Mouse (Mus musculus) kidney, postnatal 36 days (tissue): ENCODE results near the gene Foxp1.

Experiments used
- DNase-seq, 2 experiments: peaks; one replicate each; pipeline ENCODE4 v3.0.0; 2021 to 2022; ENCODE audit warnings: mixed read lengths in 2 of 2

The Foxp1 gene

GRCm38 (mm10) chr6:99484197-99484725 lies 38.3 kb downstream of the Foxp1 start:
- DNase-seq, result peak in 1 of 2 experiments; percentile 47

- DNase-seq, result no peak
Measured at GRCm38 (mm10) chr6:99483556-99483955, 39.0 kb downstream of the Foxp1 start.

DNA sequence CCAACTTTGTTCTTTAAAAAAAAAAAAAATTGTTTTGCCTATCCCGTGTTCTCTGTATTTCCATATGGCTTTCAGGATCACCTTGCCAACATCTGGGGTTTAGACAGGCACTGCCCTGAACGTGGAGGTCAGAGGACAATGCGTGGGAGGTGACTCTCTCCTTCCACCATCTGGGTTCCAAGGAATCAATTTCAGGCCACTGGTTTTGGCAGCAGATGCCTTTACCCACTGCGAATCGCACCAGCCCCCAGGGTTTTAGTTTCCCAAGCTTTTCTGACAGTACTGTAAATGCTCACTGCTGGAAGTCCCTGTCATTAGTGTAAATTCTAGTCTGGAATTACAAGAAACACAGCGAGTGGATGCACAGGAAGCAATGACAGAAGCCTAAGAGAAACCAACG lies 41.0 kb downstream of the Foxp1 start:
- DNase-seq, result no peak

DNA sequence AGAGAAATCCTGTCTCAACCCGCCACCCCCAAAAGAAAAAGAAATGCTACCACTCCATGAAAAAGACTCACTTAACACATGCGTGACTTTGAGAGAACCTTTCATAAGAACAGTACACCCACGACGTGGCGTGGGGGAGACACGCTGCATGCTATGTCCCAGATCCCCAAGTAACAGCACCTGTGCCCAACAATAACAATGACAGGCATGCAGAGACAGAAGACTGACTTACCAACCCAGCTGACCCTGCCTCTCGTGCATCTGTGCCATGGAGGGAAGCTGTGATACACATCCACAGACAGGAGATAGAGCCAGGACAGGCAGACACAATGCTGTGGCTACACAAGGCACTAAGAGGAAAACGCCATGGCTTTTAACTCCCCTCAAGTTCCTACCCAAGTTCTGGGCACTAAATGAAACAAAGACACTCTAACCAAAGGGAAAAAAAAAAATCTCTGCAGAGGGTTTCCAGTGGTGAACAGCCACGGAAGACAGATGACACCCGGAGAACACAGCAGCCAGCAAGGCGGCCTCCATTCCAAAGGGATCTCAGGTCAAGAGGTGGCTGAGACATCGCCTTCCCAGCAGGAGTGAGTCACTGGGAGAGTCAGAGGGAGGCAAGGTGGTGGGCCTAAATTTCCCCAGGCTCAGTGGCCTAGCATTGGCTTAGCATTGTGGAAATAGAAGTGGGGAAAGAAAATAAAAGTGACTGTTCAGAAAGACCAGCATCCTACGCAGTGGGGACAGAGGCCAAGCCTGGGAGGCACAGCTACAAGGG lies 43.5 kb downstream of the Foxp1 start:
- DNase-seq, result no peak

DNA sequence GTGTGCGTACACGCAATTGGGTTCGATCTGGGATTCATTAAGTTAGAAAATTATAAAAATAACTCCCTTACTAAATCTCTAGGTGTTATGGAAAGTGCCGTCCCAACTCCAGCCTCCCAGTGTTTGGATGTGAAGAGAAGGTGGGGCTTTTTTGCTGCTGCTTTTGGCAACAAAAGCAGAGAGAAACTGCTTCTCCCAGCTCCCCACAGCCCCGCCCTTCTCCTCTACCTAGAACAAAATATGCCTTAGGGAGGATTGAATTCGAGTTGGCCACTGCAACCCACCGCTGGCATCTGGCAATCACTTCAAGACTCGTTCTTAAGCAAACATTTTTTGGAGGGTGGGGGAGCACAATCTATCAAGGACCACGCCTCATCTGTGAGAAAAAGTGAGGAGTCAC lies 47.5 kb downstream of the Foxp1 start:
- peak; percentile 24 to 34 for DNase-seq

DNA sequence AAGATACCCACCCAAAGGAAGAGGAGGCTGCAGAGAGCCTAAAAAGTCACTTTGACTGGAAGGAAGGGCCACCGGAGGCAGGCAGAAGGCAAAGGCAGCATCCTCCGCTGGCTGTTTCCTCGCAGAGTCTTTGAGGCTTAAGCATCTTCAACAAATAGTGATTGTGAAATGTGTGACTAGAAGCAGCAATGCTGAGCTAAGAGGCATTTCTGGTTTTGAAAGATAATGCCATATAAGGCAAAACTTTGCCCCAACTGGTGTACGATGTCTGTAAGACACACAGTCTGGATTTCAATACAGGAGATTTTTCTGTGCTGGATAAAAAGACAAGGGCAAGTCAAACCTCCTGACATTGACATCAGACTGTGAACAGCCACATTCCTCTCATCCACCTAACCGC lies 51.6 kb downstream of the Foxp1 start:
- no peak for DNase-seq

GRCm38 (mm10) chr6:99469134-99469834 lies 53.2 kb downstream of the Foxp1 start:
- no peak for DNase-seq

DNA sequence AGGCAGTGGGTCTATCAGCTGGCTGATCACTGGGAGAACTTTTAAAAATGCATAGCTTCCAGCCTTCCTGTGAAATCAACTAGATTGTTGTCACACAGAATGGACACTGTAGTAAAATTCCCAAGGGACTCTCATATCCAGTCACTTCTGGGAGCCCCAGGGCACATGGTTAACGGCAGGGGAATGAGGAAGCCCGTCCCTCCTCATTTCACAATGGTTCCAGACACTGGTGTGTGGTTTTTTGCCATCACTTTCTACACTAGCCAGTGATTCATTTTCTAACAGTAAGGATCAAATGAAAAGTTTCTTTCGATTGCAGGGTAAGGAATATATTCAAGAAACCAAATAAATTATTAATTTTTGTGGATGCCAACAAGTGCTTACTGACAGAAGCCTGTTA lies 54.7 kb downstream of the Foxp1 start:
- no peak for DNase-seq

GRCm38 (mm10) chr6:99467109-99467508 lies 55.4 kb downstream of the Foxp1 start:
- no peak for DNase-seq

- DNase-seq, result no peak
Measured at GRCm38 (mm10) chr6:99466354-99466753, 56.2 kb downstream of the Foxp1 start.

DNA sequence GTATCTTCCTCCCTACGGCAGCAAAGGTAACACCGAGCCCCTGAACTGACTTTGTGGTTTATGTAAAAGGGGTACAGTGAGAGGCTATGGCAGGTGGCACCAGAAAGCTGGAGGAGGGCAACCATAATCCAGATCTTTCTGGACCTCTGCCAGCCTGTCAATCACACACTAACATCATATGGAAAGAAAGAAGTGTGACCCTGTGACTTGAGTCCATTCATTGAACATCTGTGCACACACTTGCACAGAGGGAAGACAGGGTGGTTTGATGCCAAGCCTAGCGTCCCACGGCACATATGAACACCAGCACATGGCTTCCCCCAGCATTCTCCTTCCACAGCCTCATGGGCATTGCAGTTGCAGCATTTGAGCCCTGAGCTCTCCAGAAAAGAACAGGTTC lies 58.1 kb downstream of the Foxp1 start:
- DNase-seq, result no peak

GRCm38 (mm10) chr6:99463906-99464305 lies 58.6 kb downstream of the Foxp1 start:
- no peak for DNase-seq

GRCm38 (mm10) chr6:99458775-99459174 lies 63.7 kb downstream of the Foxp1 start:
- no peak for DNase-seq

DNA sequence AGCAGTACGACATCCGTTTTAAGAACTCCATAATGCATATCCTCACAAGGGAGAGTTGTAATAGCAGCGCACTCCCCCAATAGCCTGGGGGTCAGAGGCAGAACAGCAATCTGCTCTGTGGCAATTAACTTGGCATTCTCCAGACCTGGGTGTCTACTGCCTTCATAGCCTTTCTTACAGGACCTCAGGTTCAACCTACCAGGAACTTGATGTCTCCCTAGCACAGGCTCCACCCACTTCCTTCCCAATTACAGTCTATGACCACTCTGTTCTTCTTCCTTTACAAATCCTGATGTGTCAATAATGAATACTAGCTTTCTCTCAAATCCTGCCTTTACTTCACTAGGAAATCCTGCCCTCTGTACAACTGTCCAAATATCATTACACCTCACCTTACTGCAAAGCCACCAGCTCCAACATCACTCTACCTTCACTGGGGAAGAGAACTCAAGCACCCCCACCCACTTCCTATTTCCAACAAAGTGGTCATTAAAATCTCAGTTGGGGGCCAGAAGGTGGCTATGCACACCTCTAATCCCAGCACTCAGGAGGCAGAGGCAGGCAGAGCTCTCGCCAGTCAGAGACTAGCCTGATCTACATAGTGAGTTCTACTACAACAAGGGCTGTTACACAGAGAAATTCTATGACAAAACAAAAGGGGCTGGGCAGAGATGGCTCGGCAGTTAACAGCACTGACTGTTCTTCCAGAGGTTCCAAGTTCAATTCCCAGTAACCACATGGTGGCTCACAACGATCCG lies 68.6 kb downstream of the Foxp1 start:
- DNase-seq, result no peak

GRCm38 (mm10) chr6:99452638-99453185 lies 69.8 kb downstream of the Foxp1 start:
- peak in 1 of 2 experiments; percentile 25 for DNase-seq

GRCm38 (mm10) chr6:99451479-99451878 lies 71.0 kb downstream of the Foxp1 start:
- DNase-seq, result no peak

DNA sequence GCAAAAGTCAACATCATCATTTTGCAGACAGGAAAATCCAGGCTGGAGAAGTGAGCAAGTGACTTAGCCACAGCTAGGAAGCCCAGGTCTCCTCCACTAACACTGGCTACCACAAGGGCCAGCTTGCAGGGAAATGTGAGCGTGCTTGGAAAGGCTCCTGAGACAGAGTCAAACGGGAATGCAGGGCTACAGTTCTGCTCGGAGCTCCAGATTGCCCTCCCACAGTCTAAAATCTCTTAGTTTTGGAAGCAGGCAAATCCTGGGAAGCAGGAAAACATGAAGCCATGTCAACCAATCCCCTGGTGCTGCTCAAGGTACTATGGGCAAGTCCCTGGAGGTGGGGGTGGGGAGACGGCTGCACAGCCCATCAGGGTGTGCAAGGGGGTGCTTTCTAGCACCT lies 75.1 kb downstream of the Foxp1 start:
- DNase-seq, result no peak

DNA sequence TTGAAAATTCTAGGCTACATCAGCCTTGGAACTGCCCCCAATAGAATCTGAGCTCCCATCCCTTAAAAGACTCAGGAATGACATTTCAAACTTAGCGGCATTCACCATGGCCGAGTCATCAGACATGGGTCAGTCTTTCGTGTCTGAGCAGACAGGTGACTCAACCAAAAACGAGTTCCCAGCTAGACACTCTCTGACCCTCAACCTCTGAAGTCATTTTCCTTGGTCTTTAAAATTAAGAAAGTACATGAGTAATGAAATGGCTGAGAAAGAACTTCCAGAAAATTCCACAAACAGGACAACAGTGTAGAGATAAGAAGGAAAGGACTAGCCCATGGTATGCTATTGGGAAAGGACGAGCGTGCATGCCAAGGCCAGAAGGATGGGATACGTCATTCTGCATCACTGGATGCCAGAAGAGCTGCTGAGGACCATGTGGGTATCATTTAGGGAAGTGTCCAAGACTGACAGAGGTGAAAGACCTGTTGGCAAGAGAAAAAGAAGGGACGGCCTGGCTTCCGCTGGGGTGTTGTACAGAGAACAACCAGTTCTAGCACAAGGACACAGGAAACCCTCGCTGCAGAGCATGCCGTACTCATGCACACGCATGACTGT lies 75.6 kb downstream of the Foxp1 start:
- DNase-seq, result no peak

GRCm38 (mm10) chr6:99443460-99443859 lies 79.1 kb downstream of the Foxp1 start:
- DNase-seq, result no peak

DNA sequence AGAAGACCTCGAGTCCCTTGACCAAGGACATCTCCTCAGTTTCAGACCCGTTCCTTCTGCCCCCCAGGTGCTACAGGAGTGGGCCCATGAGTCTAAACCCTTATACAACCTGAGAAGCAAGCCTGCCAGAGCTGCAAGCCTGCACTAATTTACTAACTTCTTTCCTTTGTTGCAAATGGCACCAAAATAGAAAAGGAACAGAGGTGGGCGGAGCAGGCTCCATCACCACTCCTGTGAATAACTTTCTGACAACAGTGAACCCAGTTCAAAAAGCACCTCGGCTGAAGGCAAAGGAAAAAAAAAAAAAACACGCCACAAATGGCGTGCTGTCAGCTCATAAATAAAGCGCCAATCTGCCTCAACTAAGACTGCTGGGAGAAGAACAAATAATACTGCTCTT lies 81.4 kb downstream of the Foxp1 start:
- no peak for DNase-seq

GRCm38 (mm10) chr6:99440606-99441005 lies 81.9 kb downstream of the Foxp1 start:
- DNase-seq, result no peak

DNA sequence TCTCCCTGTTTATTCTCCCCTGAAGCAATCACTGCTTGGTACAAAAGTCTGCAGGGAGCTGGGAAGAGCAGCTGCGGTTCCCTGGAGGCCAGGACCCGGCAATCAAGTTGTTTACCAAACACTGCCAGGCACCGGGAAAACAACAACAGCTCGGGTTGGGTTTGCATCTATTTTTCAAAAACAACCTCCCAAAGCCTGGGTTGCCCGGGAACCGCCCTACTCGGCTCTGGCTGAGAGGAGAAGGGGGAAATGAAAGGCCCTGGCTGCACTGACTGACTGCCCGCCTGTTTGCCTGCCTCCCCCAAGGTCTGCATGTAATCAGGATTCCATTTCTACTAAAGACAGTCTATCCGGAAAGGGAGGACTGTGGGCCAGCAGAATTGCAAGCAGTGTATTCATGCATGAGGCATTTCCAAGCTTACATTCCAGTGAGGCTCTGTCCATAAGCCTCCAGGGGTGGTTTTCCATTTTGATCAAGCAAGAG lies 82.6 kb downstream of the Foxp1 start:
- peak; percentile 38 to 47 for DNase-seq
